Mouse (Mus musculus): ENCODE data around the gene Adss. TPM values are rescaled to one million over a fixed set of nuclear protein-coding genes. Genes with fewer than 3 reads are reported as not detected.

The Adss gene
- polyA plus RNA-seq, 1 experiment from 2014 or later, result 26.2 TPM

DNA sequence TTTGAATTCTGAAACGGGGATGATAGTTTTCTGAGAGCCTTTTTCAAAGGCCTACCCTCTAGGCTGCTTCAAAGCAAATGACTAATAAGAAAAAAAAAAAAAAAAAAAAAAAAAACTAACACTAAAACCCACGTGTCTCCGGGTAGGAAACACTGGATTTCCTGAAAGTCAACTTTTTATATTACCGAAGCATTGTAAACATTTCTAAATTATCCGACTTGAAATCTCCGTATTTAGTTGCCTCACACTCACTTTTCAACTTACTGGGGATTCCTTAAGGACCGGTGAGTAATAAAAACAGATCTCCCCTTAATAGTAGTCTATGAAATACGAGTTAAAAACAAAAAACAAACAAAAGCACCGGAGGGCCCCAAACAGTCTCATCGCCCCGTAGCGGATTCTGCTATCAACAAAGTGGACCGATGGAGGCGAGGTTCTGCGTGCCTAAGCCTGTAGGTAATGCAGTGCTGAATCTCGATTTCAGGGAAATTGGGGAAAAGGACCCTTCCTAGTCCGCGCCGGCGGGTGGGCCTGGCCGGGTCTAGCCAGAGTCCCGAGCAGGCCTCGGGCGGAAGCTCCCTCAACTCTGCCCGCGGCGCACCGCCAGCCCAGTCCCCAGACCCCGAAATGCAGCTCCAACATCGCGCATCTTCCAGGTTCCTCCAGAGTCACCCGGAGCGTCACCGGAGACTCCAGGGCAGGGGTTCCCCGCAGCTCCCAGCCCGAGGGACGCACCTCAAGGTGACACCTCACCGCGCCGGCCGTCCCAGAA lies 704 bp downstream of the Adss start:
- H3K4me3 ChIP-seq (ENCODE audit: low read depth, low read length), result peak overlapping the region; percentile 92
- H3K27me3 ChIP-seq (replicated peaks; ENCODE audit: control insufficient read depth, insufficient read depth, low read length), result no peaks in the 10 kb centered on the region
- no peak for ATAC-seq
- no peak for TF ChIP-seq CTCF (IDR thresholded peaks at IDR 0.05; ENCODE audit: low read depth)
- peaks cover 4% of the 10 kb centered on the region; the same call in 1 of the 2 replicates for H3K4me1 ChIP-seq (replicated peaks; ENCODE audit: control insufficient read depth, insufficient read depth, low read length)
- peak overlapping the region; percentile 86 for H3K4me2 ChIP-seq (replicated peaks; ENCODE audit: low read depth)
- no peaks in the 10 kb centered on the region for H3K9me3 ChIP-seq (ENCODE audit: control insufficient read depth)
- under 1% methylated on average over 41 of the region's 41 CpGs for WGBS
- peak overlapping the region; percentile 91 for H3K9ac ChIP-seq (ENCODE audit: low read depth, low read length)
- peak overlapping the region; percentile 98 for H3K27ac ChIP-seq (ENCODE audit: low read depth, low read length)
- no peaks in the 10 kb centered on the region for H3K36me3 ChIP-seq (ENCODE audit: control insufficient read depth, insufficient read depth)

DNA sequence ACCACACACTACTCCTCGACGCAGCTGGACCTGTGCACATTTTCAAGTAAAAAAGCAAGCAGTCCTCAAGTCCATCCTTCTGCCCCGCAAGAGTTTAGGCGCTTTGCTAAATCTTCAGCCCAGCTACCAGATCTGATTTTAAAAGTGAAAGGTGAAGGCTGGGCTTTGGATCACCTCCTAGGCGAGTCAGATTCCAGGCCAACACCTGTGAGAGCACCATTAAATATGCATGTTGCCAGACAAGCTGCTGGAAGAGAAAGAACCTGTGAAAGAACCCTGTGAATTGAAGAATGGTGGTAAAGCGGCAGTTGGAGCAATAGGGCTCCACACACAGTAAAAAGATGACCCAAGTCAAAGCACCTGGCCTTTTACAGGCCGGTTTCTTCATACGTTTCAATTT lies 1.4 kb downstream of the Adss start:
- ATAC-seq, result no peak

DNA sequence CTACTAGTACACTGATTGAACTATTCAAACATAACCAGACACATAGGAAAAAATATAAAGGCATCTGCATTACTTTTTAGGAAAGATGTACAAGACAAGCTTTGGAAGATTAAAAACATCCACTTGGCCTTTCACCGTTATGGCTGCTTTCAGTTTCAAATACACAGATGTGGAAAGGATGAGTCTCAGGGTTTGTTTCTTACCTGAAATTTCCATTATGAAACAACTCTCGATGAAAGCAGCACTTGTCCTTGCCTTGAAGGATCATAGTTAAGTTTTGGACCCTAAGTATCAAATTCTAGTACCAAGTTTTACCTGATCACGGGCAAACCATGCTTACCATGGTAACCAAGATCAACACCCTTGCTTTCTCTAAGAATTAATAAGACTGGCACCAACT lies 3.5 kb downstream of the Adss start:
- Histone ChIP-seq H3K4me1 (replicated peaks; ENCODE audit: control insufficient read depth, insufficient read depth, low read length) (peaks cover 4% of the 10 kb centered on the region; the same call in 1 of the 2 replicates), H3K4me2 (replicated peaks; ENCODE audit: low read depth) (no peak overlapping the region)
- 82% methylated on average over 3 of the region's 3 CpGs for WGBS

More for the DNA sequence above, 1.4 kb downstream of the Adss start:
- Histone ChIP-seq H3K36me3 (ENCODE audit: control insufficient read depth, insufficient read depth) (no peaks in the 10 kb centered on the region), H3K4me3 (ENCODE audit: low read depth, low read length) (peak overlapping the region; percentile 92), H3K27me3 (replicated peaks; ENCODE audit: control insufficient read depth, insufficient read depth, low read length) (no peaks in the 10 kb centered on the region), H3K4me2 (replicated peaks; ENCODE audit: low read depth) (peak overlapping the region; percentile 86), H3K4me1 (replicated peaks; ENCODE audit: control insufficient read depth, insufficient read depth, low read length) (peaks cover 4% of the 10 kb centered on the region; the same call in 1 of the 2 replicates), H3K9me3 (ENCODE audit: control insufficient read depth) (no peaks in the 10 kb centered on the region), H3K9ac (ENCODE audit: low read depth, low read length) (peak overlapping the region; percentile 91), H3K27ac (ENCODE audit: low read depth, low read length) (no peak overlapping the region)
- WGBS, result 9% methylated on average over 8 of the region's 8 CpGs
- TF ChIP-seq CTCF (IDR thresholded peaks at IDR 0.05; ENCODE audit: low read depth), result no peak

DNA sequence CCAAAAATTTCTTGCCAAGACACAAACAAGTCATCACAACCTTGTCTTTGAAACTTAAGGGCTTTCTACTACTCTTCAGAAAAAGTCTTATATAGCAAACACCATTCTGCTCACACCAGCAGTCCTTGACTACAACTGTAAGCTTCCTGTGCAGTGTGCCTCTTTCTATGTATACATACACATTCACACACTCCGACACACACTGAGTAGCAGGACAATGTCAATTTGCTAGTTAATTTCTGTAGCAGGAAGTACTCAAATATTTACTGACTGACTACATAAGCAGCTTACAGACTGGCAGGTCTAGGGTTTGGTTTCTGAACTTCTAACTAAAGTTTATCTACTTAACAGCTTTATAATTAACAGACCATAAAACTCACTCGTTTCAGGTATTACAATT lies 18.9 kb downstream of the Adss start:
- WGBS, result 23% methylated on average over 2 of the region's 2 CpGs
- no peak overlapping the region for H3K9ac ChIP-seq (ENCODE audit: low read depth, low read length)
- H3K36me3 ChIP-seq (ENCODE audit: control insufficient read depth, insufficient read depth), result peaks cover 24% of the 10 kb centered on the region
- H3K4me2 ChIP-seq (replicated peaks; ENCODE audit: low read depth), result no peak overlapping the region
- H3K4me3 ChIP-seq (ENCODE audit: low read depth, low read length), result no peak overlapping the region
- H3K27ac ChIP-seq (ENCODE audit: low read depth, low read length), result no peak overlapping the region
- TF ChIP-seq CTCF (IDR thresholded peaks at IDR 0.05; ENCODE audit: low read depth), result no peak
- H3K27me3 ChIP-seq (replicated peaks; ENCODE audit: control insufficient read depth, insufficient read depth, low read length), result no peaks in the 10 kb centered on the region
- H3K9me3 ChIP-seq (ENCODE audit: control insufficient read depth), result no peaks in the 10 kb centered on the region
- H3K4me1 ChIP-seq (replicated peaks; ENCODE audit: control insufficient read depth, insufficient read depth, low read length), result no peaks in the 10 kb centered on the region
- no peak for ATAC-seq

More for the DNA sequence above, 3.5 kb downstream of the Adss start:
- no peaks in the 10 kb centered on the region for H3K9me3 ChIP-seq (ENCODE audit: control insufficient read depth)
- H3K36me3 ChIP-seq (ENCODE audit: control insufficient read depth, insufficient read depth), result no peaks in the 10 kb centered on the region
- H3K27ac ChIP-seq (ENCODE audit: low read depth, low read length), result no peak overlapping the region
- no peak overlapping the region for H3K9ac ChIP-seq (ENCODE audit: low read depth, low read length)
- no peak overlapping the region for H3K4me3 ChIP-seq (ENCODE audit: low read depth, low read length)
- no peaks in the 10 kb centered on the region for H3K27me3 ChIP-seq (replicated peaks; ENCODE audit: control insufficient read depth, insufficient read depth, low read length)
- ATAC-seq, result no peak
- TF ChIP-seq CTCF (IDR thresholded peaks at IDR 0.05; ENCODE audit: low read depth), result no peak

DNA sequence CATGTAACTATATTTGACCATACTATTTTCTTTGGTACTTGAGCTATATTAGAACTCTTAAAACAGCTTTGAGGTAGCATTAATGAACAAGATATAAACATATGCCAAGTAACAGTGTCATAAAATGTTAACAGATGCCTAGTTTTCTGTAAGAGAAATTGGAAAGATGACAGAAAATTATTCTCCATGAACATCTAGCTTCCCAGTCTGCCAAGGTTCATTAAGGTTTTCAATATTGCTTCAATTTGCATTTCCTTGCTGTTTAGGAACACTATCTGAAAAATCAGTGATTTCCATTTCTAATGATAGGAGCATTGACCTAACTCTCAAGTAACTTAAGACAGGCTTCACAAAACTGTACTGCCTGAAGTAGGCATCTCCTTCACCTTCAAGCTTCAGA lies 27.4 kb downstream of the Adss start:
- no peaks in the 10 kb centered on the region for H3K4me1 ChIP-seq (replicated peaks; ENCODE audit: control insufficient read depth, insufficient read depth, low read length)
- H3K36me3 ChIP-seq (ENCODE audit: control insufficient read depth, insufficient read depth), result peaks cover 48% of the 10 kb centered on the region
- no peak for ATAC-seq
- no peak overlapping the region for H3K4me2 ChIP-seq (replicated peaks; ENCODE audit: low read depth)
- no peak overlapping the region for H3K9ac ChIP-seq (ENCODE audit: low read depth, low read length)
- no peaks in the 10 kb centered on the region for H3K27me3 ChIP-seq (replicated peaks; ENCODE audit: control insufficient read depth, insufficient read depth, low read length)
- H3K4me3 ChIP-seq (ENCODE audit: low read depth, low read length), result no peak overlapping the region
- H3K9me3 ChIP-seq (ENCODE audit: control insufficient read depth), result no peaks in the 10 kb centered on the region
- H3K27ac ChIP-seq (ENCODE audit: low read depth, low read length), result no peak overlapping the region
- TF ChIP-seq CTCF (IDR thresholded peaks at IDR 0.05; ENCODE audit: low read depth), result no peak

DNA sequence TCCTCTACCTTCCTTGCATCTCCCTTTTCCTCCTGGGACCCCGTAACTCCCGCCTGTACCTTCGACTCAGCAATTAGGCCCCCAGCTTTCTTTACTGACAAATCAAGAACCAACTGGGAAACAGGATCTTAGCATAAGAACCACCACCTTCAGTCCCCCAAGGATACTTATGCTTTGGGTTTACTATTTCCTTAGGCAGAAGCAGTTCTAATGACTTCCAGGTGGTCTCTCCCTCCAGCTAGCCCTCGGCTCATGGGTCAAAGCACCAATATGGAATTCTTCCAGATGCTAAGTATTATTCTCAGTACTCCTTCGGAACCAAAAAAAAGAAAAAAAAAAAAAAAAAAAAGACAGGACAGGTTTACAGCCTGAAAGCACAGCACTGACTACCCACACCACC lies 39.1 kb downstream of the Adss start:
- H3K4me3 ChIP-seq (ENCODE audit: low read depth, low read length), result no peak overlapping the region
- H3K9ac ChIP-seq (ENCODE audit: low read depth, low read length), result no peak overlapping the region
- 95% methylated on average over 5 of the region's 5 CpGs for WGBS
- no peaks in the 10 kb centered on the region for H3K9me3 ChIP-seq (ENCODE audit: control insufficient read depth)
- no peaks in the 10 kb centered on the region for H3K4me1 ChIP-seq (replicated peaks; ENCODE audit: control insufficient read depth, insufficient read depth, low read length)
- no peak for ATAC-seq
- no peaks in the 10 kb centered on the region for H3K27me3 ChIP-seq (replicated peaks; ENCODE audit: control insufficient read depth, insufficient read depth, low read length)
- H3K4me2 ChIP-seq (replicated peaks; ENCODE audit: low read depth), result no peak overlapping the region
- TF ChIP-seq CTCF (IDR thresholded peaks at IDR 0.05; ENCODE audit: low read depth), result no peak
- H3K36me3 ChIP-seq (ENCODE audit: control insufficient read depth, insufficient read depth), result no peaks in the 10 kb centered on the region
- H3K27ac ChIP-seq (ENCODE audit: low read depth, low read length), result no peak overlapping the region
